Mouse (Mus musculus): ENCODE data around the gene Bbs9.

- no peak for TF ChIP-seq CTCF (IDR thresholded peaks at IDR 0.05; ENCODE audit: control insufficient read depth, insufficient read depth, insufficient read length)
- no peak for TF ChIP-seq MYOG (IDR thresholded peaks at IDR 0.05; ENCODE audit: control insufficient read depth, extremely low read depth, insufficient read length)
- no peak for TF ChIP-seq CEBPB (IDR thresholded peaks at IDR 0.05; ENCODE audit: low read depth)
- TF ChIP-seq MYOD1 (IDR thresholded peaks at IDR 0.05; ENCODE audit: control insufficient read depth, insufficient read length, low read depth) = no peak
Observed at GRCm38 (mm10) chr9:22751546-22751929, 276.0 kb downstream of the Bbs9 start.
